Mouse (Mus musculus) bone marrow, adult 2 months (tissue): ENCODE results near the gene Fdxr. TPM values are rescaled to one million over a fixed set of nuclear protein-coding genes. Genes with fewer than 3 reads are reported as not detected.

Experiments used
- H3K27ac ChIP-seq: fragments of 200-500 bp; 2 replicates; pipeline ENCODE4 v1.5.1; 2012; ENCODE audit warnings: low read depth, mild to moderate bottlenecking, control low read depth, inconsistent platforms, low read length; ENCODE audit not compliant: control insufficient read depth, poor library complexity, insufficient read depth
- H3K4me1 ChIP-seq: fragments of 200-500 bp; 2 replicates; pipeline ENCODE4 v1.6.1; 2011; ENCODE audit warnings: low read length; ENCODE audit not compliant: control insufficient read depth, insufficient read depth
- H3K4me3 ChIP-seq: fragments of 200-500 bp; replicated peaks from 2 replicates; pipeline ENCODE3; 2011; ENCODE audit warnings: mild to moderate bottlenecking, low read depth, low read length, control low read depth; ENCODE audit not compliant: control insufficient read depth
- CTCF ChIP-seq: fragments of 200-500 bp; IDR thresholded peaks from 2 replicates; pipeline ENCODE4 v1.5.1; 2011; ENCODE audit warnings: low read length, control low read depth; ENCODE audit not compliant: control insufficient read depth, insufficient read depth
- POLR2A ChIP-seq: fragments of 200-500 bp; IDR thresholded peaks from 2 replicates; pipeline ENCODE4 v1.6.1; 2011; ENCODE audit warnings: low read depth, mild to moderate bottlenecking, control low read depth, low read length, borderline replicate concordance; ENCODE audit not compliant: control insufficient read depth
- WGBS: fragments of 180-500 bp; shearing (Covaris S2); methylation state at CpG from one replicate; pipeline ENCODE4 v1.1.7; 2018; 5-methylcytosine and 5-hydroxymethylcytosine counted together
- polyA plus RNA-seq: library from polyadenylated mRNA; stranded (reverse); fragments of >200 nt; gene quantifications from 2 replicates; pipeline ENCODE4 v1.2.4, GENCODE M21; 2011; ENCODE audit warnings: low replicate concordance; ENCODE audit not compliant: missing spikeins, insufficient read depth, insufficient read length

Gene Fdxr
- polyA plus RNA-seq, 1 experiment = 21.2 TPM

- Histone ChIP-seq H3K4me3 (no peak overlapping the region), H3K27ac (no peak overlapping the region), H3K4me1 (no peaks in the 10 kb centered on the region)
- TF ChIP-seq POLR2A = no peak
- no peak for TF ChIP-seq CTCF
- 48% methylated on average over 1 of the region's 1 CpGs for WGBS
Observed at GRCm38 (mm10) chr11:115308781-115309180, 31.9 kb upstream of the Fdxr start.

GRCm38 (mm10) chr11:115306863-115307262 is 30.0 kb upstream of the Fdxr start, which contains the start of gene Otop2:
Gene Otop2, plus strand, starts transcription at chr11:115307163.
- Histone ChIP-seq H3K4me3 (no peak within 1 kb of the TSS), H3K27ac (no peak within 1 kb of the TSS; the same call in 1 of the 2 replicates), H3K4me1 (no peaks in the 10 kb centered on the region)
- TF ChIP-seq CTCF = no peak
- WGBS = 55% methylated on average over 8 of the region's 8 CpGs

- H3K4me3 ChIP-seq = no peak overlapping the region
- no peaks in the 10 kb centered on the region for H3K4me1 ChIP-seq
- H3K27ac ChIP-seq = no peak overlapping the region
- TF ChIP-seq POLR2A = no peak
- no peak for TF ChIP-seq CTCF
- 65% methylated on average over 8 of the region's 8 CpGs for WGBS
Observed at GRCm38 (mm10) chr11:115303167-115303566, 26.3 kb upstream of the Fdxr start.

DNA sequence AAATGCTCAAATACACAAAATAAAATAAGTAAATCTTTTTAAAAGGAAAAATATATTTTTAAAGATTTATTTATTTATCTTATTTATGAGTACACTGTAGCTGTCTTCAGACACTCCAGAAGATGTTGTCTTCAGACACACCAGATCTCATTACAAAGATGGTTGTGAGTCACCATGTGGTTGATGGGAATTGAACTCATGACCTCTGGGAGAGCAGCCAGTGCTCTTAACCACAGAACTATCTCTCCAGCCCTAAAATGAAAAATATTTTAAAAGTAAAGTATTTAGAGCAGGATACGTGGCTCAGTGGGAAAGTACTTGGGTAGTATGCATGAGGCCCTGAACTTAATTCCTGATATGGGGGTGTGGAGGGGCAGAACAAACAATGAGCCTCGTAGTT is 24.5 kb upstream of the Fdxr start:
- Histone ChIP-seq H3K4me3 (no peak overlapping the region), H3K27ac (no peak overlapping the region), H3K4me1 (peaks cover 1% of the 10 kb centered on the region; the same call in 1 of the 2 replicates)
- WGBS = 83% methylated on average over 2 of the region's 2 CpGs
- TF ChIP-seq POLR2A = no peak
- TF ChIP-seq CTCF = no peak

DNA sequence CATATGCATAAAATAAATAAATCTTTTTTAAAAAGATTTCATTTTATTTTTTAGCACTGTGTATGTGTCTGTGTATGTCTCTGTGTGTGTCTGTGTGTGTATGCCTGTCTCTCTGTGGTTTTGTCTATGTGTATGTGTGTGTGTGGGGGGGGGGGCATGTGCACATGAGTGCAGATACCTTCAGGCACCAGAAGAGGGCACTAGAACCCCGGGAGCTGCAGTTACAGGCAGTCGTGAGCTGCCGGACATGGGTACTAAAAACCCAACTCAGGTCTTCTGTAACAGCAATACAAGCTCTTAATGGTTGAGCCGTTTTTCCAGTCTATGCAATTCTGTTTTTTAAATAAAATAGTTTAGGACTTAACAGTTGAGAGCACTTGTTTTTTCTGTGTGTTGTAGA is 23.9 kb upstream of the Fdxr start:
- no peak overlapping the region for H3K27ac ChIP-seq
- WGBS = 85% methylated on average over 4 of the region's 4 CpGs
- TF ChIP-seq CTCF (0 out of 2 replicates have a peak, but pooled peaks have one; percentile 10), POLR2A (no peak)
- no peak overlapping the region for H3K4me3 ChIP-seq
- H3K4me1 ChIP-seq = peaks cover 1% of the 10 kb centered on the region

DNA sequence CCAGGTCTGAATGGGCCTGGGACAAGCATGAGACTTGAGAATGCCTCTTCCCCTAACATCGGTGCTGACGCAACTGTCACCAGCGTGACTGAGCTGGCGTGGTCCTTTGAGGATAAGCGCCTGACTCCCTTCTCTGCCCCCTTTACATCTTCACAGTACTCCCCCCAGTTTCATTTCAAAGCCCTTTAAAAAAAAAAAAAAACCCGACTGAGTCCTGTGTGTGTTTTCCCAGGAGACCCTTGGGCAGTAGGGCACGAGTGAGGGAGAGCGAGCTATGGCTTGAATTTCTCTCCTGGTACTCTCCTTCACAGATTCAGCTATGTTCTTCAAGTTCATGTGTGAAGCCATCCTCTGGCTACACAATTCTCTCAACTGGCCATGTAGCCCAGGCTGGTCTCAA is 21.3 kb upstream of the Fdxr start:
- WGBS = 50% methylated on average over 8 of the region's 8 CpGs
- Histone ChIP-seq H3K4me1 (peaks cover 1% of the 10 kb centered on the region), H3K27ac (no peak overlapping the region), H3K4me3 (no peak overlapping the region)
- no peak for TF ChIP-seq POLR2A
- no peak for TF ChIP-seq CTCF

GRCm38 (mm10) chr11:115297214-115297826 is 20.5 kb upstream of the Fdxr start, which contains the start of gene Fads6:
Gene Fads6, minus strand, starts transcription at chr11:115297663.
- TF ChIP-seq POLR2A (peak; percentile 27; the same call in 1 of the 2 replicates), CTCF (peak; percentile 21; the same call in 1 of the 2 replicates)
- Histone ChIP-seq H3K4me1 (peaks cover 1% of the 10 kb centered on the region), H3K27ac (no peak within 1 kb of the TSS), H3K4me3 (peak within 1 kb of the TSS; percentile 21)
- WGBS = 1% methylated on average over 44 of the region's 44 CpGs

GRCm38 (mm10) chr11:115296471-115297210 is 19.8 kb upstream of the Fdxr start:
- TF ChIP-seq CTCF (no peak), POLR2A (no peak)
- Histone ChIP-seq H3K27ac (no peak overlapping the region), H3K4me1 (peaks cover 1% of the 10 kb centered on the region), H3K4me3 (peak overlapping the region; percentile 21)
- WGBS = 59% methylated on average over 21 of the region's 21 CpGs
